Mouse (Mus musculus): Measurements from ENCODE around the gene Dst.
A peak's percentile ranks its signal among the peaks of the same experiment; 100 is the strongest.

The Dst gene

GRCm38 (mm10) chr1:34130804-34131203, 222.8 kb downstream of the Dst start:
- DNase-seq (ENCODE audit: low read depth), result no peak

GRCm38 (mm10) chr1:34132875-34133274, 224.8 kb downstream of the Dst start:
- DNase-seq (ENCODE audit: low read depth), result no peak

- DNase-seq (ENCODE audit: low read depth), result no peak
Observed at GRCm38 (mm10) chr1:34135535-34135934, 227.5 kb downstream of the Dst start.

GRCm38 (mm10) chr1:34139191-34139853, 231.3 kb downstream of the Dst start:
- DNase-seq (ENCODE audit: low read depth), result no peak

- DNase-seq (ENCODE audit: low read depth), result no peak
Observed at GRCm38 (mm10) chr1:34139871-34140471, 231.9 kb downstream of the Dst start.

GRCm38 (mm10) chr1:34140686-34141085, 232.7 kb downstream of the Dst start:
- DNase-seq (ENCODE audit: low read depth), result no peak

- DNase-seq (ENCODE audit: low read depth), result no peak
Observed at GRCm38 (mm10) chr1:34142951-34143580, 235.0 kb downstream of the Dst start.

GRCm38 (mm10) chr1:34144826-34145225, 236.8 kb downstream of the Dst start:
- no peak for DNase-seq (ENCODE audit: low read depth)

GRCm38 (mm10) chr1:34148039-34148438, 240.0 kb downstream of the Dst start:
- no peak for DNase-seq (ENCODE audit: low read depth)

- no peak for DNase-seq (ENCODE audit: low read depth)
Observed at GRCm38 (mm10) chr1:34150416-34151093, 242.5 kb downstream of the Dst start.

GRCm38 (mm10) chr1:34152683-34153082, 244.7 kb downstream of the Dst start:
- DNase-seq (ENCODE audit: low read depth), result no peak

GRCm38 (mm10) chr1:34156058-34156457, 248.0 kb downstream of the Dst start:
- DNase-seq (ENCODE audit: low read depth), result no peak

GRCm38 (mm10) chr1:34157702-34158101, 249.7 kb downstream of the Dst start:
- no peak for DNase-seq (ENCODE audit: low read depth)

- no peak for DNase-seq (ENCODE audit: low read depth)
Observed at GRCm38 (mm10) chr1:34158822-34159221, 250.8 kb downstream of the Dst start.

- DNase-seq (ENCODE audit: low read depth), result no peak
Observed at GRCm38 (mm10) chr1:34159898-34160297, 251.9 kb downstream of the Dst start.

- DNase-seq (ENCODE audit: low read depth), result peak; percentile 42
Observed at GRCm38 (mm10) chr1:34164616-34165295, 256.7 kb downstream of the Dst start.

GRCm38 (mm10) chr1:34165926-34166325, 257.9 kb downstream of the Dst start:
- DNase-seq (ENCODE audit: low read depth), result no peak

GRCm38 (mm10) chr1:34167151-34168057, 259.4 kb downstream of the Dst start:
- DNase-seq (ENCODE audit: low read depth), result no peak

- DNase-seq (ENCODE audit: low read depth), result no peak
Observed at GRCm38 (mm10) chr1:34169086-34169485, 261.1 kb downstream of the Dst start.

- no peak for DNase-seq (ENCODE audit: low read depth)
Observed at GRCm38 (mm10) chr1:34174517-34174916, 266.5 kb downstream of the Dst start.

- DNase-seq (ENCODE audit: low read depth), result no peak
Observed at GRCm38 (mm10) chr1:34174961-34175360, 266.9 kb downstream of the Dst start.

All from naive thymus-derived CD4-positive, alpha-beta T cell, adult 2 months (primary cell).